Mouse (Mus musculus) midbrain, postnatal 0 days (tissue): ENCODE results near the gene Foxg1. TPM values are rescaled to one million over a fixed set of nuclear protein-coding genes. Genes with fewer than 3 reads are reported as not detected.

ENCODE experiments used
- ATAC-seq: fragments of 200-750 bp; cut with Nextera tagmentation; 2 replicates; pipeline ENCODE4 v1.8.0; 2017; ENCODE audit warnings: moderate number of reproducible peaks, mild to moderate bottlenecking, moderate TSS enrichment, moderate library complexity; ENCODE audit not compliant: low FRiP score
- DNase-seq: peaks from one replicate; pipeline ENCODE4 v3.0.0-alpha.2; 2015; ENCODE audit warnings: low spot score
- H3K27ac ChIP-seq: fragments of 300-500 bp; sonication (generic); 2 replicates; pipeline ENCODE4 v1.5.1; 2014; ENCODE audit warnings: low read depth, mild to moderate bottlenecking, low read length, mixed read lengths
- H3K27me3 ChIP-seq: fragments of 300-500 bp; sonication (generic); 2 replicates; pipeline ENCODE4 v1.6.1; 2014; ENCODE audit warnings: low read length, control low read depth, mixed read lengths; ENCODE audit not compliant: insufficient read depth
- H3K36me3 ChIP-seq: fragments of 300-500 bp; sonication (generic); 2 replicates; pipeline ENCODE4 v1.6.1; 2014; ENCODE audit warnings: low read length, control low read depth, mixed read lengths; ENCODE audit not compliant: insufficient read depth
- H3K4me1 ChIP-seq: fragments of 300-500 bp; sonication (generic); 2 replicates; pipeline ENCODE4 v1.6.1; 2014; ENCODE audit warnings: mild to moderate bottlenecking, control low read depth, antibody characterized with exemption, low read length, mixed read lengths; ENCODE audit not compliant: insufficient read depth
- H3K4me2 ChIP-seq: fragments of 300-500 bp; sonication (generic); 2 replicates; pipeline ENCODE4 v1.6.1; 2014; ENCODE audit warnings: low read depth, mild to moderate bottlenecking, low read length, mixed read lengths; ENCODE audit not compliant: poor library complexity, severe bottlenecking
- H3K4me3 ChIP-seq: fragments of 300-500 bp; sonication (generic); 2 replicates; pipeline ENCODE4 v1.5.1; 2014; ENCODE audit warnings: low read depth, mild to moderate bottlenecking, low read length, moderate library complexity
- H3K9ac ChIP-seq: fragments of 300-500 bp; sonication (generic); replicated peaks from 2 replicates; pipeline ENCODE4 v1.6.1; 2014; ENCODE audit warnings: mild to moderate bottlenecking, low read length, moderate library complexity, mixed read lengths; ENCODE audit not compliant: poor library complexity, severe bottlenecking
- H3K9me3 ChIP-seq: fragments of 300-500 bp; sonication (generic); 2 replicates; pipeline ENCODE4 v1.6.1; 2016; ENCODE audit warnings: low read length, control low read depth
- CTCF ChIP-seq: IDR thresholded peaks from 2 replicates; pipeline ENCODE4 v1.5.1; 2016; ENCODE audit warnings: antibody characterized with exemption, mild to moderate bottlenecking
- WGBS: fragments of 180-500 bp; shearing (Covaris S2); extraction: QIAGEN DNeasy Blood & Tissue Kit; methylation state at CpG from one replicate; pipeline ENCODE4 v1.1.7; 2014; 5-methylcytosine and 5-hydroxymethylcytosine counted together
- polyA plus RNA-seq: library from polyadenylated mRNA; unstranded; fragments of >200 nt; fragmentation: Nextera tagmentation; extraction: Ambion mirVana; gene quantifications from 2 replicates; pipeline ENCODE4 v1.2.1, GENCODE M21; 2015
- total RNA-seq: library from RNA; depleted of rRNA; stranded (reverse); fragments of >200 nt; gene quantifications from 2 replicates; pipeline ENCODE4 v1.2.3, GENCODE M21; 2014

Gene Foxg1
- total and polyA plus RNA-seq, 2 experiments from 2014 or later, result 0.77 to 1.4 TPM

GRCm38 (mm10) chr12:49398163-49398540 lies 15.7 kb downstream of the Foxg1 start:
- ATAC-seq, result no peak
- no peak overlapping the region for H3K4me3 ChIP-seq
- no peak overlapping the region for H3K9ac ChIP-seq
- peaks cover 5% of the 10 kb centered on the region; the same call in 1 of the 2 replicates for H3K4me1 ChIP-seq
- H3K27ac ChIP-seq, result no peak overlapping the region
- no peak for DNase-seq
- H3K9me3 ChIP-seq, result no peaks in the 10 kb centered on the region
- TF ChIP-seq CTCF, result no peak
- H3K4me2 ChIP-seq, result no peak overlapping the region
- no peaks in the 10 kb centered on the region for H3K36me3 ChIP-seq
- H3K27me3 ChIP-seq, result peaks cover 67% of the 10 kb centered on the region

GRCm38 (mm10) chr12:49398636-49399035 lies 16.2 kb downstream of the Foxg1 start:
- Histone ChIP-seq H3K4me2 (no peak overlapping the region), H3K4me1 (peaks cover 5% of the 10 kb centered on the region; the same call in 1 of the 2 replicates), H3K36me3 (no peaks in the 10 kb centered on the region), H3K27ac (no peak overlapping the region), H3K9me3 (no peaks in the 10 kb centered on the region), H3K9ac (no peak overlapping the region), H3K4me3 (no peak overlapping the region), H3K27me3 (peaks cover 69% of the 10 kb centered on the region)
- no peak for ATAC-seq
- WGBS, result 14% methylated on average over 3 of the region's 3 CpGs
- TF ChIP-seq CTCF, result no peak
- DNase-seq, result no peak

- WGBS, result 7% methylated on average over 1 of the region's 1 CpGs
- no peaks in the 10 kb centered on the region for H3K36me3 ChIP-seq
- peaks cover 69% of the 10 kb centered on the region for H3K27me3 ChIP-seq
- no peak overlapping the region for H3K9ac ChIP-seq
- no peak overlapping the region for H3K27ac ChIP-seq
- no peak overlapping the region for H3K4me2 ChIP-seq
- H3K4me3 ChIP-seq, result no peak overlapping the region
- peaks cover 5% of the 10 kb centered on the region; the same call in 1 of the 2 replicates for H3K4me1 ChIP-seq
- DNase-seq (no peak), ATAC-seq (no peak)
- H3K9me3 ChIP-seq, result no peaks in the 10 kb centered on the region
- TF ChIP-seq CTCF, result no peak
Measured at GRCm38 (mm10) chr12:49399611-49400010, 17.2 kb downstream of the Foxg1 start.

GRCm38 (mm10) chr12:49400036-49400852 lies 17.8 kb downstream of the Foxg1 start:
- no peak for TF ChIP-seq CTCF
- 3% methylated on average over 9 of the region's 9 CpGs for WGBS
- Histone ChIP-seq H3K27me3 (peaks cover 63% of the 10 kb centered on the region), H3K4me2 (no peak overlapping the region), H3K4me1 (peaks cover 5% of the 10 kb centered on the region; the same call in 1 of the 2 replicates), H3K9me3 (no peaks in the 10 kb centered on the region), H3K36me3 (no peaks in the 10 kb centered on the region), H3K9ac (no peak overlapping the region), H3K27ac (no peak overlapping the region), H3K4me3 (no peak overlapping the region)
- ATAC-seq (no peak), DNase-seq (no peak)

GRCm38 (mm10) chr12:49400853-49401118 lies 18.3 kb downstream of the Foxg1 start:
- Histone ChIP-seq H3K9ac (no peak overlapping the region), H3K9me3 (no peaks in the 10 kb centered on the region), H3K36me3 (no peaks in the 10 kb centered on the region), H3K4me3 (peak overlapping the region; percentile 38; the same call in 1 of the 2 replicates), H3K27ac (no peak overlapping the region), H3K4me2 (peak overlapping the region; percentile 66), H3K27me3 (peaks cover 59% of the 10 kb centered on the region), H3K4me1 (peaks cover 5% of the 10 kb centered on the region; the same call in 1 of the 2 replicates)
- no peak for DNase-seq
- ATAC-seq, result 0 out of 2 replicates have a peak, but pooled peaks have one; percentile 49
- under 1% methylated on average over 8 of the region's 8 CpGs for WGBS
- no peak for TF ChIP-seq CTCF

- Histone ChIP-seq H3K4me1 (peaks cover 5% of the 10 kb centered on the region; the same call in 1 of the 2 replicates), H3K4me2 (peak overlapping the region; percentile 66), H3K9ac (peak overlapping the region; percentile 29; the same call in 1 of the 2 replicates), H3K9me3 (no peaks in the 10 kb centered on the region), H3K27ac (no peak overlapping the region), H3K36me3 (no peaks in the 10 kb centered on the region), H3K27me3 (peaks cover 56% of the 10 kb centered on the region), H3K4me3 (peak overlapping the region; percentile 38)
- ATAC-seq (peak; percentile 71), DNase-seq (no peak)
- WGBS, result under 1% methylated on average over 63 of the region's 68 CpGs
- no peak for TF ChIP-seq CTCF
Measured at GRCm38 (mm10) chr12:49401119-49401795, 18.8 kb downstream of the Foxg1 start.
